Mouse (Mus musculus) intestine, embryonic 15.5 days (tissue): ENCODE measurements around the gene Irf2bpl. TPM values are rescaled to one million over a fixed set of nuclear protein-coding genes. Genes with fewer than 3 reads are reported as not detected.
A peak's percentile ranks its signal among the peaks of the same experiment; 100 is the strongest.

Experiments
- ATAC-seq: fragments of 200-750 bp; cut with Nextera tagmentation; 2 replicates; pipeline ENCODE4 v1.8.0; 2017; ENCODE audit warnings: moderate TSS enrichment, moderate library complexity
- H3K27ac ChIP-seq: fragments of 300-500 bp; sonication (generic); 2 replicates; pipeline ENCODE4 v1.5.1; 2015; ENCODE audit warnings: mild to moderate bottlenecking, inconsistent platforms
- H3K27me3 ChIP-seq: fragments of 300-500 bp; sonication (generic); replicated peaks from 2 replicates; pipeline ENCODE4 v1.6.1; 2015; ENCODE audit warnings: inconsistent platforms
- H3K36me3 ChIP-seq: fragments of 300-500 bp; sonication (generic); 2 replicates; pipeline ENCODE4 v1.6.1; 2015; ENCODE audit warnings: inconsistent platforms
- H3K4me1 ChIP-seq: fragments of 300-500 bp; sonication (generic); replicated peaks from 2 replicates; pipeline ENCODE4 v1.6.1; 2015; ENCODE audit warnings: inconsistent platforms
- H3K4me2 ChIP-seq: fragments of 300-500 bp; sonication (generic); replicated peaks from 2 replicates; pipeline ENCODE4 v1.6.1; 2015; ENCODE audit warnings: mild to moderate bottlenecking, inconsistent platforms
- H3K4me3 ChIP-seq: fragments of 300-500 bp; sonication (generic); replicated peaks from 2 replicates; pipeline ENCODE4 v1.5.1; 2015; ENCODE audit warnings: inconsistent platforms
- H3K9ac ChIP-seq: fragments of 300-500 bp; sonication (generic); 2 replicates; pipeline ENCODE4 v1.6.1; 2015; ENCODE audit warnings: inconsistent platforms
- H3K9me3 ChIP-seq: fragments of 300-500 bp; sonication (generic); 2 replicates; pipeline ENCODE4 v1.6.1; 2016; ENCODE audit warnings: inconsistent platforms
- WGBS: fragments of 180-500 bp; shearing (Covaris S2); methylation state at CpG from one replicate; pipeline ENCODE4 v1.1.7; 2015; 5-methylcytosine and 5-hydroxymethylcytosine counted together
- polyA plus RNA-seq: library from polyadenylated mRNA; unstranded; fragments of >200 nt; fragmentation: Nextera tagmentation; extraction: Ambion mirVana; gene quantifications from 2 replicates; pipeline ENCODE4 v1.2.1, GENCODE M21; 2015

The Irf2bpl gene
- 19.6 and 22.4 TPM in 2 replicates for polyA plus RNA-seq

DNA sequence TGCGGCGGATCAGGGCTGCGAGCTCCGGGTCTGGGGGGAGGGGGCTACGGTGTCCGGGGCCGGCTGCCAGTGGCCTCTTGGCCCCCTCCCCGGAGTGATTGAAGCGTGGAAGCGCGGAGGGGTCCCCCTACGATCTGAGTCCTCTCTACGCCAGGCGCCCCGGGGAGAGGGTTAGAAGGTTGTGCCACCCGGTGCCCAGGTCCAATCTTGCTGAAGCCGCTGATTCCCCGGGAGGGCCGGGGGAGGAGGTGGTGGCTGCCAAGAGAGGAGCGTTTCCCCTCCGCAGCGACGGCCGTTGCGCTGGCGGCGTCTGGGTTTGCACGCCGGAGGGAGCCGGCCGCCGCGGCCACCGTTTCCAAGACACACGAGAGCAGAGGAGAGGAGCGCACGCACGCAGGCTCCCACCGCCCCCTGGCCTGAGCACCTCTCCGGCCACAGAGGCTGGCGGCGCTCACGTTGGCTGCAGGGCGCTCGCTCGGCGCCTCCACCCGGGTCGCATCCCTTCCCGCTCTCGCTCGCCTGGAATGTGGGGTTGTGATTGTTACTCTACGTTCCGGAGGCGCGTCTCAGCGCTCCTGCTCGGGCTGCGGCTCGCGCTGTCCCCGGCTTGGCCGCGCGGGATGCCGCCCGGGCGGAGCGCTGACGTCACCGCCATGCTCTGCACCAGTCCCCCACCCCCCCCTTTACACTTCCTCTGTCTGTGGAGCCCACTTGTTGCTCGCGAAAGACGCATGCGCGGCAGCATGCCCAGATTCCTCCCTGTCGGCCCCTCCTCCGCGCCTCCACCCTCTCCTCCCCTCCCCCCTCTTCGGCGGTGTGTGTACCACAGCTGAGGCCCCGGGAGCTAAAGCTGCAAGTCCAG lies at the start of gene Irf2bpl:
Gene Irf2bpl (minus strand): TSS at position 602 of the 862 bp plus-strand sequence.
- under 1% methylated on average over 67 of the region's 82 CpGs for WGBS
- H3K4me1 ChIP-seq, result peaks cover 48% of the 10 kb centered on the region
- H3K9ac ChIP-seq, result peak within 1 kb of the TSS; percentile 96
- H3K27ac ChIP-seq, result peak within 1 kb of the TSS; percentile 98
- no peaks in the 10 kb centered on the region for H3K27me3 ChIP-seq
- no peaks in the 10 kb centered on the region for H3K36me3 ChIP-seq
- peak; percentile 90 for ATAC-seq
- H3K4me3 ChIP-seq, result peak within 1 kb of the TSS; percentile 54
- no peaks in the 10 kb centered on the region for H3K9me3 ChIP-seq
- peak within 1 kb of the TSS; percentile 89 for H3K4me2 ChIP-seq

DNA sequence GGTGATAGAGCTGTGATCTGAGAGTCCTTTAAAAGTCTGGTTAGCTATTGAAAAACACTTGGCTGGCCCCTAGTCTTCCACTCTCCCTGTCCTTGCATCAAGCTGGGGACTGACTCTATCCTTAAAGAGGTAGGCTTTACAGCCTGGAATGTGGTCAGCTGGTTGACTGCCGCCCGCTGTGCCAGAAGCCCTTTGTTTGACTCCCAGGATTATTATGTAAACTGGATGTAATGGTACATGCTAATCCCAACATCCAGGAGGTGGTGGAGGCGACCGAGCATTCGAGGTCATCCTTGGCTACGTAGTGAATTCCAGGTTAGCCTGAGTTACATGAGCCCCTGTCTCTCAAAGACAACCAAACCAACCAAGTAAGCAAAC lies 48.0 kb upstream of the Irf2bpl start:
- Histone ChIP-seq H3K4me1 (no peaks in the 10 kb centered on the region), H3K9me3 (no peaks in the 10 kb centered on the region), H3K4me2 (no peak overlapping the region), H3K36me3 (no peaks in the 10 kb centered on the region), H3K27me3 (no peaks in the 10 kb centered on the region), H3K9ac (no peak overlapping the region), H3K27ac (no peak overlapping the region), H3K4me3 (no peak overlapping the region)
- WGBS, result 31% methylated on average over 6 of the region's 6 CpGs
- ATAC-seq, result no peak

DNA sequence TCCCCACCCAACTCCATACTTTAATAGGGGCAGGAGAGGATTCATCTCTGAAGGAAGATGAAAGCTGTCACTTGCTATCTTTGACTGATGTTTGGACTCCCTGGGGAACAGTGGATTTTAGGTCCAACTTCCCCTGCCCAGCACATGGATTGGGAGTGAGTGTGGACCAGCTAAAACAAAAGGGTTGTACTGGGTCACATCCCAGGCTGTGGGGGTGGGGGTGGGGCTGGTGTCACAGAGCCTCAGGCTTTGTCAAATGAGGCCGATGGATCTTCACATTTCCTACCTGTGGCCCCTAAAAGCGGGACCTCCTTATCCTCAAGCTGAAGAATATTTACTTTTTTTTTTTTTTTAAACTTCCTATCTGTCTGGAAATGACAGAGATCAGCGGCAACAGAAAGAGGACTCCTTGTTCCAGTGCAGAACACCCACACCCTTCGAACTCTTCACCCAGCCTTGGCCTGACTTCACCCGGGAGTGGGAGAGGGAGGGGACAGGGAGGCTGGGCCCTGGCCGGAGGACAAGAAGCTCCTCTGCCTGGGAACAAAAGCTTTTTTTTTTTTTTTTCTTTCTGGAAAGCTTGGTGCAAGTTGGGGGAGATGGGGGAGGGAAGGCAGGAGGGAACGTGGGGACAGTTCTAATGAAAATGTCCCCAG lies 47.4 kb upstream of the Irf2bpl start:
- Histone ChIP-seq H3K27ac (no peak overlapping the region), H3K9ac (no peak overlapping the region), H3K9me3 (no peaks in the 10 kb centered on the region), H3K4me2 (no peak overlapping the region), H3K36me3 (no peaks in the 10 kb centered on the region), H3K4me3 (no peak overlapping the region), H3K4me1 (no peaks in the 10 kb centered on the region), H3K27me3 (no peaks in the 10 kb centered on the region)
- 19% methylated on average over 7 of the region's 7 CpGs for WGBS
- ATAC-seq, result no peak

DNA sequence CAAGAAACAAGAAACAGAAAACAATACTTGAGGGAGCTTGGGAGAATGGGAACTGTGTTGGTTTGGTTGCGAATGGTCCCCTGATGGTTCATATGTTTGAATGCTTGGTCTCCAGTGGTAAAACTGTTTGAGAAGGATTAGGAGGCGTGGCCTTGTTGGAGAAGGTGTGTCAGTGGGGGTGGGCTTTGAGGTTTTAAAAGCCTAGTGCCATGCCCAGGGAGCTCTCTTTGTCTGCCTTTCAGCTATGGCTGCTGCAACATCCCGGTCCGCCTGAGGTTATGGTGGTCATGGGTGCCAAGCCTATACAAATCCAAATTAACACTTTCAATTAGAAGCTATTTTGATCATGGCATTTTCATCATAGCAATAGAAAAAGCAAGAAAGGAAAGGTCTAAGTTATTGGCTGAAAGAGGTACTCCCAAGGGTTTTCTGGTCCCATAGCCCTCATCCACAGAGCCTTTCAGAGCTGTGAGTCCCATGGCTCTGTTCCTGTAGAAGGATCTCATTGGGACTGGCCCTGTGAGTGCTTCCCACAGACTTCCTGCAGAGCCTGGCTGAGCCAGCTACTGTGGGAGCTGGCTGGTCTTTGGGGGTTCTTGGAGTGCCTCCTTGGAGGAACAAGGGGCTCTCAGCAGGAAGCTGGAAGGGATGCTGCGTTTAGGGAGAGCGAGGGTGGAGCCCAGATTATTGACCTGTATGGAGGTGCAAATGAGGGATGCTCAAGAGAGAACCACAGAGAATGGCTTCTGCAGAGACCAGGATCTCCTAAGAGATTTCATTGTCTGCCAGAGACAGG lies 46.5 kb upstream of the Irf2bpl start:
- Histone ChIP-seq H3K4me3 (no peak overlapping the region), H3K27ac (no peak overlapping the region), H3K9me3 (no peaks in the 10 kb centered on the region), H3K9ac (no peak overlapping the region), H3K36me3 (no peaks in the 10 kb centered on the region), H3K27me3 (no peaks in the 10 kb centered on the region), H3K4me1 (no peaks in the 10 kb centered on the region), H3K4me2 (no peak overlapping the region)
- 84% methylated on average over 6 of the region's 6 CpGs for WGBS
- ATAC-seq, result no peak

DNA sequence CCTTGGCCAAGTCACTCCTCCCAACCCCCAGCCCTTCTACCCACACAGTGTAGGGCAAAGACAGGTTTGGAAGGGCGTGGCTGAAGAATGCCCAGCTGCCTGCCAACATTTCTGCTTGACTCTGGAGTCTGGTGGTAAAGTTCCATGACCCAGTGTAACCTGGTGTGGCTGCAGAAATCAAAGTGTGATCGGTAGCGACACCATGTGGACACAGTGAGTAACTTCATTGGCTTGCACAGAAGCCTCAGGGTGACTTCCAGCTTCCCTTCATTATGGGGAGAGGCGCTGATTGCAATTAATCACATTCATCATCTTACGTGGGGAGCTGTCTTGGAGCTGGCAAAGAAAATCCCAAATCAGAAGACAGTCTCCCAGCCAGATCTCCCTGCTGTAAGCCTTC lies 39.2 kb upstream of the Irf2bpl start:
- Histone ChIP-seq H3K36me3 (no peaks in the 10 kb centered on the region), H3K9me3 (no peaks in the 10 kb centered on the region), H3K27ac (no peak overlapping the region), H3K4me3 (no peak overlapping the region), H3K4me1 (peaks cover 6% of the 10 kb centered on the region; the same call in 1 of the 2 replicates), H3K9ac (no peak overlapping the region), H3K4me2 (no peak overlapping the region), H3K27me3 (no peaks in the 10 kb centered on the region)
- WGBS, result 2% methylated on average over 5 of the region's 5 CpGs
- ATAC-seq, result peak; percentile 67

DNA sequence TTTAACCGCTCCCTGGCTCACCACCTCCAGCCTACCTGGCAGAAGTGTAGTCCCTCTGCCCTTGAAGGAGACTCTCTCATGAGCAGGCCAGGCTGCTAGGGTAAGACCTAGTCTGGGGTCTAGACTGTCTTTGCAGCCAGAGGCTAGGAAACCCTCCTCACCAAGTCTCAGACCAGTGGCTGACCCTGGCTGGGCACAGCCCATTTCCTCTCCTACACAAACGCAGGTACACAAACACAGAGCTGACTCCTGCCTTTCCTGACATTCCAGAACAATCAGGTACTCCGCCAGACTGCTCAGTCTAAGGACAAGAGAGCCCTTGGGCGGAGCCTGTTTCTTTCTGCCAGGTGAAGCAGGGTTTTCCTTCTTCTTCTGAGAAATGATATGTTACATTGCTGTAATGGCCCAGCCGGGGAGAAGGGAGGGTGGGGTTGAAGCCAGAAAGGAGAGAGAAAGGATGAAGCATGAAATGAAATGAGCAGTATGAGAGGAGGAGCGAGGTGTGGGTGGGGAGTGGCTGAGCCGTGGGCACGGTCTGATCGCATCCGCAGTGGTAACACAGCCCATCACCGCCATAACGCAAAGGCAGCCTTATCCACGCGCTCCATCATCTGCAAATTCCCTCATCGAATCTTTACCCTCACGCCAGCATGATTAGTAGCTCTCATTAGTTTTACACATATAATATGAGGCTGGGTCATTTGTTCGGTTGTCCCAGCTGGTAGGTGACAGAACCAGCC lies 34.6 kb upstream of the Irf2bpl start:
- Histone ChIP-seq H3K9ac (no peak overlapping the region), H3K27ac (no peak overlapping the region), H3K4me1 (peaks cover 16% of the 10 kb centered on the region), H3K36me3 (no peaks in the 10 kb centered on the region), H3K27me3 (no peaks in the 10 kb centered on the region), H3K4me3 (no peak overlapping the region), H3K9me3 (no peaks in the 10 kb centered on the region), H3K4me2 (no peak overlapping the region; the same call in 1 of the 2 replicates)
- peak; percentile 37; the same call in 1 of the 2 replicates for ATAC-seq
- WGBS, result 75% methylated on average over 17 of the region's 17 CpGs

DNA sequence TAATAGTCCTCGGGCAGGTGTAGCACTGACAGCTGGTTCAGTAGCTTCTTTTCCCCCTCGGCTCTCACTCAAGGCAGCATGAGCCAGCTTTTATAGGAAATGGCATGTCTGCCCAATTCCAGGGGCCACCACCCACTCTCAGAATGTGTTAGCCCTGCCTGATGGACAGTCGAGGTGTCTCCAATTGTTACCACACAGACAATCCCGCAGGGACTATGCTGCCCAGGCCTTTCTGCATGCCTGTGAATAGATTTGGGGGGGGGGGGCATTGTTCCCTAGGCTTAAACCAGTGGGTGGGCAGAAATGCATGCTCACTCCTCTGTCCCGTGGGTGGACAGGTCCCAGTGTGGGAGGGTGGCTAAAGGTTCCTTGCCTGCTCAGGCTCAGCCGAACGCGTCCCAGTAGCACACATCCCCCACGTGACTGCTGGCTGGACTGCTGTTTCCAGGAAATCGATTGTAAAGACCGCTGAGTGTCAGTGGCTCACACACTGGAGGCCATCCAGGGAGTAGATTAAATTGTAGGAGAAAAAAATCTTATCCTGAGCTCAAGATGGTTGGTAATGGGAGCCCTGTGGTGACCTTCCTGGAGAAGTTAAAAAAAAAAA lies 33.9 kb upstream of the Irf2bpl start:
- ATAC-seq, result peak; percentile 78
- no peak overlapping the region; the same call in 1 of the 2 replicates for H3K4me2 ChIP-seq
- H3K27me3 ChIP-seq, result no peaks in the 10 kb centered on the region
- H3K4me1 ChIP-seq, result peaks cover 16% of the 10 kb centered on the region
- no peak overlapping the region for H3K4me3 ChIP-seq
- H3K9ac ChIP-seq, result no peak overlapping the region
- H3K9me3 ChIP-seq, result no peaks in the 10 kb centered on the region
- WGBS, result 23% methylated on average over 11 of the region's 11 CpGs
- no peaks in the 10 kb centered on the region for H3K36me3 ChIP-seq
- H3K27ac ChIP-seq, result no peak overlapping the region

DNA sequence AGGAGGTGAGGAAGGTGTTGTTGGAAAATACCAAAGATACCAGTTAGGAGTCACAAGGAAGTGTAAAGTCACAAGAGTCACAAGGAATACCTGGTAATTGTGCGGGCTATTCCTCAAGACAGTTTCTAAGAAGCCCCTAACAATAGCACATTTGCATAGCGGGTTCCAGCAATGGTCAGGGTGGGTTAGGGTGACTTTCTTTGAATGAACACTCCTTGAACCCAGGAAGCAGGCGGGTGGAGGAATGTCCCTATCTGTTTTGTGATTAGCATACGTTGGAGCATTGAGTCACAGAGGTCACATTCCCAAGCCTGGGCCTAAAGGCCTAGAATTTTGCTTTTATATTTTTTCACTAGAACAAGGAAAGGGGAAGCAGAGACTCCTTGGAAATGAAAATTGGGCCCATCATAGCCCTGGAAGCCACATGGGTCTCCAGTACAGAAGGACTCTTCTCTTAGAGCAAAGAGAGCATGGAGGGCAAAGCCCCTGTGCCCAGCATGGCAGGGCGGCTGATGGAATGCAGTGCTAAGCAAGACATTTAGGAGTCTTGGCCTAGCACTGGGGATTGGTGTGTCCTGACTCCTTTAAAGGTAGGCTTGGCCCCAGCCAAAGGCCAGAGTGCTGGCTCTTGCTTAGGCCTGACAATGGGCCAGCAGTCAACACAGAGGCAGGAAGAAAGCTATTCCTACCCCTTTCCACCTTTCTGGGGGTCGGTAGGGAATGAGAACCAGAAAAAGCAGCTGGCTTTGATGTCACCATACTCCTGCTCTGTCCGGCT lies 32.4 kb upstream of the Irf2bpl start:
- H3K4me2 ChIP-seq, result no peak overlapping the region
- no peak overlapping the region for H3K9ac ChIP-seq
- no peak overlapping the region for H3K27ac ChIP-seq
- H3K4me1 ChIP-seq, result peaks cover 20% of the 10 kb centered on the region
- H3K9me3 ChIP-seq, result no peaks in the 10 kb centered on the region
- WGBS, result 81% methylated on average over 7 of the region's 7 CpGs
- H3K36me3 ChIP-seq, result no peaks in the 10 kb centered on the region
- no peak for ATAC-seq
- no peaks in the 10 kb centered on the region for H3K27me3 ChIP-seq
- no peak overlapping the region for H3K4me3 ChIP-seq

DNA sequence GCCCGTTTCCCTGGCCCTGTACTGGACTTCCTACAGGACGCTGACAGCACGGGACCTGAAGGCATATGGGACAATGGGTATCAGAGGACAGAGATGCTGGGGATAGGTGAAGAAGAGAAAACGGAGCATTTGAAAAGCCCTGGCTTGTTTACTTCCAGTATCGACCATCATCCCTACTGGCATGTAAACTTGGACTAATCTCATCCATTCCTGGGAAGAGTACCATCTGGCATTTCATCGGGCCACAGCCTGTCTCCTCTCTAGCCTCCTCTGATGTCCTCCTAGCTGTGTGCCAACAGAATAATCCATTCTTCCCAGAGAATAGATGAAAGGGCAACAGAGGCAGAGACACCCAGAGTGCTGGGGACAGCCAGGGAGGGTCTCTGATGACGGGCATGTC lies 31.0 kb upstream of the Irf2bpl start:
- no peak overlapping the region for H3K27ac ChIP-seq
- H3K9me3 ChIP-seq, result no peaks in the 10 kb centered on the region
- no peak overlapping the region for H3K4me2 ChIP-seq
- H3K27me3 ChIP-seq, result no peaks in the 10 kb centered on the region
- no peaks in the 10 kb centered on the region for H3K36me3 ChIP-seq
- peaks cover 22% of the 10 kb centered on the region for H3K4me1 ChIP-seq
- WGBS, result 64% methylated on average over 7 of the region's 7 CpGs
- no peak for ATAC-seq
- H3K4me3 ChIP-seq, result no peak overlapping the region
- no peak overlapping the region for H3K9ac ChIP-seq

DNA sequence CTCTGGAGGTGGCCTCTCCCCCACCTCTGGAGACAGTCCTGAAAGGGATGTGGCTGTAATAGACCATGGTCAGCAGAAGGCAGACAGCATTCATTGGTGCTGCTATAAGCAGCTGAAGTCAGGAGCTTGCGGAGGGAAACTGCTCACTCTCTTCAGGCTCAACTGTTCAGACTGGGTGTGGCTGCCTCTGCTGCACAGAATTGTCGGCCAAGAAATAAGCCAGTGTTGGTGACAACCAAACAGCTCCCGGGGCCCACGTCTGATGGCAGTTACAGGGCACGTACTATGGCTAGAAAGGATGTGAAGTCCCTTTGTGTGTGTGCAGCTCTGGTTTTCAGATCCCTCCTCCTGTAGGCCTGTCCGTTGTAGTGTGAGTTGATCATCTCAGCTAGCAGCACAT lies 30.2 kb upstream of the Irf2bpl start:
- Histone ChIP-seq H3K9ac (no peak overlapping the region), H3K4me3 (no peak overlapping the region), H3K27me3 (no peaks in the 10 kb centered on the region), H3K36me3 (no peaks in the 10 kb centered on the region), H3K27ac (no peak overlapping the region), H3K4me2 (no peak overlapping the region), H3K9me3 (no peaks in the 10 kb centered on the region), H3K4me1 (peaks cover 22% of the 10 kb centered on the region)
- ATAC-seq, result no peak
- WGBS, result 52% methylated on average over 6 of the region's 6 CpGs

DNA sequence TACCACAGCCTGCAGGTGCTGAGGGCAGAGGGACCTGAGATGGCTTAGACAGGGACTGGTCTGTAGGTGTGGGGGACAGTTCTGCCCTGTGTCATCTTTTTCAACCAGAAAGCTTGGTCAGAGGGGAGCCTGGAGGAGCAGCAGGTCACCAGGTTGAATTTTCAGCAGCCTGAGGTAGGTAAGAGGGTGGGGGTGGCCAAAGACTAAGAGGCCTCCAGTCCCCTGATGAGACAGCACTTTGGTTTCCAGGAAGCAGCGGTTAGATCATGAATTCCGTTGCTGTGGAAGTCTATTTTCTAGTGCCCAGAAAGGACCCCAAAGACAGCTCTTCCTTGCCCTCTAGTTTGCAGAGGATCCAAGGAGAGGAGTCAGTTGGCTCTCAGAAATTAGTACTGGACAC lies 29.8 kb upstream of the Irf2bpl start:
- Histone ChIP-seq H3K4me2 (no peak overlapping the region), H3K36me3 (no peaks in the 10 kb centered on the region), H3K27me3 (no peaks in the 10 kb centered on the region), H3K9me3 (no peaks in the 10 kb centered on the region), H3K9ac (no peak overlapping the region), H3K4me3 (no peak overlapping the region), H3K27ac (no peak overlapping the region), H3K4me1 (peaks cover 22% of the 10 kb centered on the region)
- 71% methylated on average over 2 of the region's 2 CpGs for WGBS
- no peak for ATAC-seq
